In the genomic region with DNA sequence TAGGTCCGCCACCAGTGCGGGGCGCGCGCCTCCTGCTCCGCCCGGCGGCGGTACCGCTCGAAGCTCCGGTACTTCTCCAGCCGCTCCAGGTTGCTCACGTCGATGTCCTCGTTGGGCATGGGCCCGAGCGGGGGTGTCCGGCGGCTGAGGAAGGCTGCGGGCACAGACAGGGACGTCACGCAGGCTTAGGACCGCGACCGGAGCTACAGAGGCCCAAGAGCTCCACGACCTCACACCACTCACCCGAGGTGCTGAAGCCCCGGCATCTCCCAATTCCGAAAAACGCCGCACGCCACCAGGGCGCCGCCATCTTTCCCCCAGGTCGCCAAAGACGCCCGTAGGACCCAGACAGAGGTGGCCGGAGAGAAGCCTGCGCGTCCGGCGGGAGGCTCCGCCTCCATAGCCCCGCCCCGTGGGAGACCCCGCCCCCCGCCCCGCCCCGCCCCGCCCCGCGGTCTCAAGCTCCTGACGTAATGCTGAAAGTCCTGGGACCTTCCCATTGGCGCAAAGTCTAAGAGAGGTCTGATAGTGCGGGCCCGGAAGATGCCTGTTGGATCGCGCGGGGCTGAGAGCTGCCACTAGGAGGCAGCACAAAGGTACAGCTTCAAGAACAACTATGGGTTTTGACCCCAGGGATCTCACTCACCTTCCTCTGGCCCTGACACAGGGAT, we compare ENCODE assay signal across 8 mouse cellular contexts. TPM values are rescaled to one million over a fixed set of nuclear protein-coding genes. Genes with fewer than 3 reads are reported as not detected.
A peak's percentile ranks its signal among the peaks of the same experiment; 100 is the strongest.
DNase-seq lines count a peak whose midpoint lies in the region; ATAC-seq and TF ChIP-seq lines count a peak whose summit lies in the region.

TSS of gene Mrpl38 (minus strand) at position 401 of the 671 bp plus-strand sequence.

- TF ChIP-seq POLR2A in cortical plate, adult 2 months (IDR thresholded peaks at IDR 0.05; ENCODE audit: extremely low read depth, insufficient read depth, low read length) = peak; percentile 33; the same call in 1 of the 2 replicates

- H3K4me3 ChIP-seq in cortical plate, adult 2 months (ENCODE audit: insufficient read depth, low read length) = peak within 1 kb of the TSS; percentile 75

- DNase-seq in gastrocnemius, postnatal 10 days = peak; percentile 84
- DNase-seq in induced T-regulatory cell, adult 2 months (ENCODE audit: low read depth) = peak; percentile 97
- peak; percentile 76 to 86 for DNase-seq in left cerebral cortex, adult 9 months (ENCODE audit: low spot score in 2 of 2)
- peak; percentile 81 for DNase-seq in right cerebral cortex, postnatal 14 days
- DNase-seq in urinary bladder, postnatal 36 days (ENCODE audit: low spot score in 2 of 2) = peak; percentile 77 to 87

- H3K4me1 ChIP-seq in cortical plate, adult 2 months (ENCODE audit: control insufficient read depth, insufficient read depth, low read length) = no peaks in the 10 kb centered on the region

- peak within 1 kb of the TSS; percentile 87 for H3K27ac ChIP-seq in cortical plate, adult 2 months (ENCODE audit: insufficient read depth, low read length)

- peak; percentile 98 for ATAC-seq in activated CD4-positive, CD25-positive, alpha-beta regulatory T cell, adult 4 months
- ATAC-seq in megakaryocyte progenitor cell, adult 5-6 weeks (replicated peaks; ENCODE audit: poor library complexity) = peak; percentile 93

- peak; percentile 63 for TF ChIP-seq CTCF in cortical plate, adult 2 months (IDR thresholded peaks at IDR 0.05; ENCODE audit: extremely low read depth, insufficient read depth, low read length)

RNA-seq across cellular contexts. Expression of gene Mrpl38, which starts in this region (rescaled TPM):
- 10 to 100 TPM; 17.9 to 25.8 TPM for polyA plus RNA-seq in activated CD4-positive, CD25-positive, alpha-beta regulatory T cell, adult 4 months (2017; shearing (Covaris generic))
- polyA plus RNA-seq in cortical plate, adult 2 months (2012; rRNA removed) = 34.6 and 34.7 TPM in 2 replicates
- 10 to 100 TPM; 40.8 to 46.2 TPM for total RNA-seq in gastrocnemius, postnatal 10 days (2021)
- total RNA-seq in megakaryocyte progenitor cell, adult 5-6 weeks (2015) = 38.2 and 47.0 TPM in 2 replicates
- 24.0 and 24.9 TPM in 2 replicates for total RNA-seq in megakaryocyte progenitor cell, adult 5-6 weeks (2017)

Comparison
In these comparisons a context has a peak if more than half of its experiments do, and no peak if none do; other contexts are left out.
1. Peak in every context shown above with its lines: DNase-seq, ATAC-seq, H3K4me3 ChIP-seq and H3K27ac ChIP-seq.